Mouse (Mus musculus): Measurements from ENCODE around the gene Fan1.

Gene Fan1

GRCm38 (mm10) chr7:64332686-64333085 lies 41.2 kb downstream of the Fan1 start:
- DNase-seq (ENCODE audit: low spot score in 2 of 2): no peak

- no peak for DNase-seq (ENCODE audit: low spot score in 2 of 2)
These were observed 42.6 kb downstream of the Fan1 start for GRCm38 (mm10) chr7:64331309-64331708.

- no peak for DNase-seq (ENCODE audit: low spot score in 2 of 2)
These were observed 46.4 kb downstream of the Fan1 start for GRCm38 (mm10) chr7:64327486-64327885.

- DNase-seq (ENCODE audit: low spot score in 2 of 2): peak; percentile 53 to 78
These were observed 47.0 kb downstream of the Fan1 start for GRCm38 (mm10) chr7:64326892-64327291.

GRCm38 (mm10) chr7:64321658-64322057 lies 52.2 kb downstream of the Fan1 start:
- no peak for DNase-seq (ENCODE audit: low spot score in 2 of 2)

- no peak for DNase-seq (ENCODE audit: low spot score in 2 of 2)
These were observed 52.8 kb downstream of the Fan1 start for GRCm38 (mm10) chr7:64321125-64321524.

- no peak for DNase-seq (ENCODE audit: low spot score in 2 of 2)
These were observed 61.1 kb downstream of the Fan1 start for GRCm38 (mm10) chr7:64312811-64313210.

GRCm38 (mm10) chr7:64310756-64311155 lies 63.1 kb downstream of the Fan1 start:
- DNase-seq (ENCODE audit: low spot score in 2 of 2): no peak

- DNase-seq (ENCODE audit: low spot score in 2 of 2): no peak
These were observed 63.7 kb downstream of the Fan1 start for GRCm38 (mm10) chr7:64310241-64310640.

All from right cerebral cortex, postnatal 10 days (tissue).